Mouse (Mus musculus): ENCODE results near the gene Snrpb2.

The Snrpb2 gene

DNA sequence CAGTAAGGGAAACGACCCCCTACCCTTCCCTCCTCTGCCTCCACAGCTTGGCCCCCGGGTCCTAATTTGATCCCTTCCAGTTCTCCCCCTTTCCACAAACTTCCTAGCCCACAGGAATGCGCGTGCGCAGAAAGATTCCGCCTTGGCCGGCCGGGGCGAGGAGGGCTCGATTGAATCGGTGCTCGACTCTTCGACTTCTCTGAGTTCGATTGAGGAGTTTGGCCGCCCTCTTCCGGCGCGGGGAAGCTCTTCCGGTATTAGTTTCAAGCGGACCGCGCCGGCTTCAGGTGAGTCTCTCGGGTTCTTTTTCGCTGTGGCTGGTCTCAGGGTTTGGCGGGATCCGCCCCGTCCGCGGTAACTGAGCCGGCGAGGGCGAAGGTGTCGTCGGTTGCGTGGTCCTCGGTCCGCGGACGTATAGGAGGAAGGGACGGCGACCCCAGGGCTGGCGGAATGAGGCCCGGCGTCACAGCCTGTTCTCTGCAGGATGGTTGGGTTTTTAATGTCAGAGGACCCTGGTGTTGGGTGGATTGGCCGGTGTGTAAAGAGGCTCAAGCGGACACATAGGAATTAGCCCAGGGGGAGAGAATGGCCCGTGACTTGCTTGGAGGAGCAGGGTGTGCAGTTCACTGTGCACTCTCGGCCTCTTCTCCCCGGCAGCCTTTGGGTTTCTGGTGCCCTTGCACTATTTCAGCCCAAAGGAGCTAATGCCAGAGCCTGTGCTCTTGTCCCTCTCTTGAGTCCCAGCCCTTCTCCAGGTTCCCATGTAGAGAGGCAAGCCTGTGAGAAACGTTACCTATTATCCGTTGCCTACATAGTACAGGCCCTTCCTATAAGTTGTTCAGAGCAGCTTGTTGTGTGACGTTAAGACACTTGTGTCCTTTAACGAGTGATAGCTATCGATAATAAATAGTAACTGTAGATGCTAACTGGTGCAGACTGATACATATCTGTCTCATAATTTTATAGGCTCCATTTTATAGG is at the start of gene Snrpb2:
Gene Snrpb2 (plus strand): TSS at position 228 of the 981 bp plus-strand sequence.
- peak; percentile 93 for DNase-seq (ENCODE audit: low read depth, low spot score)

DNA sequence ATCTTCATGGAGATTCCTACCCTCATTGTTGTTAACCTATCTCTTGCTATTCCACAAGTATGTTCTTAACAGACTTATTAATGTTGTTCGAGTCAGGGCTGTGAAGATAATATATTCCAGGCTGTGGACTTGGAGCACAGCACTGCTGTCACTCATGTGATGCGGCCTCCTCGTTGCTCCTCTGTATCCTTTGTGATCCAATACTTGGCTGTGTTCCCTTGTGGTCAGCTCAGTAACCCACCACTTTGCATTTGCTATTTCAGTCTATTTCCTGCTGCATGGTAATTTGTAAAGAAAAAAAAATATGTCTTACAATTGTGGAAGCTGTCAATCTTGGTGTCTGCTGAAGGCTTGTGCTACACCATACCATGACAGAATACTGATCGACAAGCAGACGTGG is 49.8 kb upstream of the Snrpb2 start:
- no peak for DNase-seq (ENCODE audit: low read depth, low spot score)

DNA sequence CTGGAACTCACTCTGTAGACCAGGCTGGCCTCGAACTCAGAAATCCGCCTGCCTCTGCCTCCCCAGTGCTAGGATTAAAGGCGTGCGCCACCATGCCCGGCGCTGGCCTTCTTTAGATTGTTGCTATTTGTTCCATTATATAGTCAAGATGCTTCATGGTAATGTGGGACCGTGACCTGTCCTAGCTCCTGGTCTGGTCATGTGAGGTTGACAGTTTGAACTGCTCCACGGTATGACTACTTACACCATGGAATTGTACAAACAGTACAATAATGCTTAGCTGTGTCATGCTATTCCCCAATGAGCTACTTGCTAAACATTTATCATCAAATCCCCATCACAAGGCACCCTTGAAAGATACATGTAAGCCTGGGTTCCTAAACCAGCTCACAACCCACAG is 44.8 kb upstream of the Snrpb2 start:
- DNase-seq (ENCODE audit: low read depth, low spot score), result no peak

DNA sequence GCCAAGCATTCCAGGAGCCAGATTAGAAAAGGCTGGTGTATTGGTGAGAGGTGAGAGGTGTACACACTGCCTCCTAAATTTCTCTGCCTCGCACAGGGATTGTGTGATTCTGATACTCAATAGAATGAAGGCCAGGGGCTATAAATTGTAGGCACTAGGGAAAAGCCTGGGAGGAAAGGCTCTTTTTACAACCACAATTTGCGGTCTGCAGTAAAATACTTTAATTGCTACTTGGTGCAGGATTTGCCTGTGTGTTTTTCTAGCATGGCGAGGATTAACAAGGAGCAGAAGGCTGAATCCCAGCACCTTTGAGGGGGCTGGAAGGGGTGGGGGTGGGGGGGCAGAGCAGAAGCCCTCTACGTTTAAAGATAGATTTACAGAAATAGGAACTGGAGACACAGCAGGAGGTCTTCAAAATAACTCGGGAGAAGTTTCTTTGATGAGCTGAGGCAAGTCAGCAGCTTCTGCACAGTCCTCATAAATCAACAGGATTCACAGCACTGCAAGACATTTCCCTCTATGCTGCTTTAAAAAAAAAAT is 44.2 kb upstream of the Snrpb2 start:
- DNase-seq (ENCODE audit: low read depth, low spot score), result peak; percentile 71

DNA sequence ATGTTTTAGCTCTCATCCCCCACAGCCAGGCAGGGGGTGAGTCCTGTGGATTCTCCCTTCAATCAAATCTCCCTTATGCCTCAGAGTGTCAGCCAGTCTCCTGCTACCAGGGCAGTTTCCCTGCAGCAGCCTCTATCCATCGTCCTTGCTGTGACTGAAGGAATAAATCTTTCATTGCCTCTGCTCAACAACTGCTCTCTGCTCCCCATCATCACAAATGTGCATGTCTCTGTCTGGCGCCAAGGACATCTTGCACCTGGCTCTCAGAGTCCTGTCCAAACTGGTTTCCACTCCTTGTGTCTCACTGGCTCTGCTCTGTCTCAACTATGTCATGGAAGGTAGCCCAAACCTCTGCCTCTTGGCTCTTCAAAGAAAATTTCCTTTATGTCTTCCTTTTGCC is 43.1 kb upstream of the Snrpb2 start:
- no peak for DNase-seq (ENCODE audit: low read depth, low spot score)

DNA sequence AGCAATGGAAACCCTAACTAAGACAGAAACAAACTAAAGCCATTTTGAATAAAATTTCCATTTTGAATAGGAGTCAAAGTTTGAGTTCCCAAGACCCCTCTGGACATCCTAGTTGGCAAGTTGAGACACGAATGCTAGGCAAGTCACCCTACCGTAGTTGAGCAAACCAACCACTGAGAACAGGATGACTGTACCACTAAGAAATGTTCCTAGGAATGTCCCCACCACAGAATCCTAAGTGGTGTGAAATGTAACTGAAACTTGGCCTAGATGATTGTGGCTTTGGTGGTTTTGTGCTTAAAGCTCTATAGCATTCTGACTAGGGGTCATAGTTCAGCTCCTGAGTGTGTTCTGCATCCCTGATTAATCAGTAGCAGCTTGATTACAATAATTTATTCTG is 39.5 kb upstream of the Snrpb2 start:
- DNase-seq (ENCODE audit: low read depth, low spot score), result no peak

DNA sequence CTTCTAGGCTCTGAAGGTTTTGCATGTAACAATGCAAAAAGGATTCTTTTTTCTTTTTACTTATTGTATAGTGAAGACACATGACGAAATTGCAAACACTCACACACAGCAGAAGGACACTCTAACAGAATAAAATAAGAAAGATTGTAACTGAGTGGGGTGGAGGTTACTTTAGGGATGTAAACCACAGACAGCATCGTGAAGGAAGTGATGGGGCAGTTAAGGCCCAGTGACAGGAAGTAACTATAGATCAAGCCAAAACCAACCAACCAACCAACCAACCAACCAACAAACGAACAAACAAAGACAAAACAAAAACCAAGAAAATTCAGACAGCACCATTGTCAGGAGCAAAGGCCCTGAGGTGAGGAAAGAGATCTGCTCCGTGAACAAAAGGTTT is 38.6 kb upstream of the Snrpb2 start:
- no peak for DNase-seq (ENCODE audit: low read depth, low spot score)

DNA sequence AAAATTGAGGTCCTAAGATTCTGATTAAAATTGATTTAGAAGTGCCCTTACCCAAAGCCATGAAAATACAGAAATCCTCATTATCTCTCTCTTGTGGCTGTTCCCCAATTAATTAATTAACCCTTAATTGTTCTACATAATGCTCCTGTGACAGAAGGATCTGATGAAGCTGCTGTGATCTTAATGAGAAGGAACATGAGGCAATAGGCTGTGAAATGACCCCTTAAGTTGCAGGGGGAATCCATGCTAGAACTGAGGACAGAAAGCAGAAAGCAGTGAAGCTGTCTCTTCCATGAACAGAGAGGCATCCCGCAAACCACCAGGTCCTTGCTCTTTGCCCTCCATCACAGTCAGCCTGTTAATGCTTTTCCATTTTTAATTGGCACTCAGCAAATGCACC is 31.6 kb upstream of the Snrpb2 start:
- no peak for DNase-seq (ENCODE audit: low read depth, low spot score)

DNA sequence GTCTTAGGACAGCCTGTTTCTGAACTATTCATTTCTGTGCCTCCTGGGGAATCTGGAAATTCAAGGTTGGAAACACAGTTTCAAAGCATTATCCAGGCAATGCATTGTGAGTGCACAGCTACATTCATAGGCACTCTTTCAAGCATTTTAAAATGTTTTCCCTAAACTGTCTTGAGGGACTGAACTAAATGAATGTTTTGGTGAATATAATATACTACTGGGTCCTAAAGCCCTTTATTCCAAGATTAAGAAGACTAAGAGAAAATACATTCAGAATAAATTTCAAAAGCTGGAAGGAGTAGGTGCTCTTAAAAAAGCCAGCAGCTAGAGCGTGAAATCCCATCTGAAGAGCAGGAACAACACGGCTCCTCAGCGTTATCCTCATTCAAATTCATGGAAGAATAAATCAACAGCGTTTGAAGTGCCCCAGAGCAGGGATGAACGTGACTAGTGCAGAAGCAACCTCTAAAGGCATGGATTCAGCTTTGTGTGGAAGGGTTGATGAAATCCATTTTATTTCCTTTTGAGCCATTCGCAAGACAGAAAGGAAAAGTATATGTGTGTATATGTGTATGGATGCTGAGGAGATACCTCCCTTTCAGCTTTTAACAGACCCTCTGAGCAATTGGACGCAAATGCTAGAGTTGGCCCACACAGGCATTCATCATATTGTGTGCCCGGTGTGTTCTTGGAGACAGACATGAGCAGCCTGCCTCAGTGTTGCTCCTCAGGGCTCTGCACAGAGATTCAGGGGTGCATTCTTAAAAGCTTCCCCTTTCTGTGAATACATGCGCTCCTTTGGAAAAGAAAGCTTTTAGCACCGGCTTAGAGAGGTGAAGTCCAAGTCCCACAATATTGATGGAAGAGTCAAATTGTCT is 30.2 kb upstream of the Snrpb2 start:
- DNase-seq (ENCODE audit: low read depth, low spot score), result no peak

DNA sequence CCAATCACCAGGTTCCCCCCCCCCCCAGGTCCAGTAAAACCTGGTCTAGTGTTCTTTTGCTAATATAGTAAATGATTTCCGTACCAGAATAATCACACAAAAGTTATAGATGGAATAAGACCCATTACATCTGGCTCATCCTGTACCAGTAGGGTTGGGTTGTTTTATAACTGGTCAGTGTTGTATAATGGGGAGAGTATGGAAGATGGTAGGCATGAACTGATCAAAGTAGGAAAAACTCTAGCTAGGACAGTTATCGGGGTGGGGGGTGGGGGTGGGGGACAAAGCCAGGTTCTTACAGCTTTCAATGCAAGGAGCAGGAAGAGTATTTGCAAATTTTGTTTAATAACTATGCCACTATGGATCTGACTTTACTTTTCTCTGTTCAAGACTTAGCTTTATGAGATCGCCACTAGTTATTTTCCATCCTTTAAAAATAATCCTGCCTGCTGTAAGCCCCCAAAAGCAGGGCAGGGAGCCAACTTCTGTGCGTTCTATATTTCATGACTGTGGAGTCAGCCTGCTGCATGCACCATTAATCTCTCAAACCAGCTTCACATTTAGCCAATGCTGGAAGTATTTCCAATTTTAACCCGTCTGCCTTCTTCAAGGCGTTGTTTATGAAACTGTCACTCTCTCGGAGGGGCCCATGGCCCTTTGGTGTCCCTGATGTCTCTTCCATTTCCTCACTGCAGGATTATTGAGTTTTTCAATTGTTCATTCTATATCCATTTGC is 28.3 kb upstream of the Snrpb2 start:
- no peak for DNase-seq (ENCODE audit: low read depth, low spot score)

DNA sequence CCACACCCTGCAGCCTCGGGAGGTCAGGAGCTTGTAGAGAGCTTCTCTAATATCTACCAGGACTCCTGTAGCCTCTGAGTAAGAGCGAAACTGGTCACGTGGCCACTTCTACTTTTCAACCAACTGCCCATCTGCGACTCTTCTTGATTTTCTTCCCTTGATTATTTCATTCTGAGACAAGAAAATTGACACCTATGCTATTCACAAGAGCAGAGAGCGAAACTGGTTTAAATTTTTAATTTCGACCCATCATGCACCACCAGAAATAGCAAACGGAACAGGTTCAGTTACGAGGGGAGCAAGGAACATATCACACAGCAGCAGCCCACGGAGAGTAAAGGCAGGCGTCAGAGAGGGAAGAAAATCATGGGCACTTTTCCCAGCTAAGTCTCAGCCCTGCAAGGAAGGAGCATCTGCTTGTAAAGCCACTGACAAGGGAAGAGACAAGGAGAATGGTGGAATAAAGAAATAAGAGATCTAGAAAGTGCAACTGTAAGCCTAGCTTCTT is 27.7 kb upstream of the Snrpb2 start:
- DNase-seq (ENCODE audit: low read depth, low spot score), result no peak

DNA sequence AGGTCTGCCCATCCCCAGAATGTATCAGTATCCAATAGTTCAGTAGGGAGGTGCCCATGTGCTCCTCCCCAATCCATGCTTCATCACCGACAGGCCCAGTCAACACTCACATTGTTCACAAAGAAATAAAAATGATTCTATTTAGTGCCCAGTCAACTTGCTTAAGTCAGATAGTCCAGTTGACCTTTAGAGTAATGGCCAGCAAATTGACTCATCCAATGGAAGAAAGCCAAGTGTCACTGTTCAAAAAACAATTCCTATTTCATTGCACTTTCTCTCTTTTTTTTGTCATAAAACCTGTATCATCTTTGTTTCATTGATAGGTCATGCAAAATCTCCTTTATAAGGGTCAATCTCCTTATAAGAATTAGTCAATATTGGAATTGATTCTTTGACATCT is 21.2 kb upstream of the Snrpb2 start:
- no peak for DNase-seq (ENCODE audit: low read depth, low spot score)

DNA sequence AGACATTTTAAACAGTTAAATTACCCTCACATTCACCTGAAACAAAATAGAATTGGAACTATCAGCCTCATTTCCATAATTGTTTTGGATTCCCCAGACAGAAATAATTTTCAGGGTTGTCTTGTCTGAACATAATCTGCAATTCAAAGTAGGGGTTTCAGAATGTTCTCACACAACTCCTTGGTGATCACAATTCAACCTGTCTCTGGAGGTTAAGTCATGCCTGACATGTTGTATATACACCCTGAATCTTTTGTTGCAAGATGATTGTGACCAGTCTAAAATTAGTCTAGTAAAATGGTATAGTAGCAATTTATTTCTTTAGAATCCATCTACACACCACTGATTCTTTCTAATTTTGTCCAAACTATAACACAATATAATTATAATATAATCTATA is 7.6 kb upstream of the Snrpb2 start:
- DNase-seq (ENCODE audit: low read depth, low spot score), result no peak

DNA sequence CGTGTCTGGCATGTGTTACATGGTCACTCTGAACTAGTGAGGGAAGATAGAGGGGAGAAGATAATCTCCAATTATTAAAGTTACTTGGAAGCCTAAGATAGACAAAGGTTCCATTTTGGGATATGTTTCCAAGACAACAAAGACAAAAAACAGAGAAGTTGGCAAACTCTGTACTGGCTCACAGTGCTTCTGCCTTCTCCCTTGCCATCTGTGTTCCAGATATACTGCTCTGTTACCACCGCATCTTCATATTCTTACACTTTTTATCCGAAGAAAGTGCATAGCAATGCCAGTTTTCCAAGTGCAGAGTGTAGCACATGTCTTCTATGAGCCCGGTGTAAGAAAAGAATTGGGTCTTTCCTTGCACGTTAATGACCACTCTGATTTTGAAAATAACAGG is 6.1 kb upstream of the Snrpb2 start:
- DNase-seq (ENCODE audit: low read depth, low spot score), result no peak

DNA sequence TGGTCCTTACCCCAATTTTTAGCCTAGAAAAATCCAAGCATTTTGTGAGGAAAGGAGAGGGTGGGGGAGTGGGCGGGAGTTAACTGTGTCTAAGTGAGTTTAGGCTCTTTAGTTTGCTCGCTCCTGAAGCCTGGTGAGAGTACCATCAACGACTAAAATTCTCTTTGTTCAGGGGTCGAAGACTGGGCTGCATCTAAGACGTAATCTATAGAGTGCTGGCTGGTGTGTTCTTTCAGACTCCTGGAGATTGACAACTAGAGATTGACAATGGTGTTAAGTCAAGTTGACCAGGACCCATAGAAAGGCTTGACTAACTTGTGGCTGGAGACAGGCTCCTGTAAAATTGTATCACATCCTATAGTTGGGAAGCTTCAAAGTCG is 417 bp upstream of the Snrpb2 start:
- DNase-seq (ENCODE audit: low read depth, low spot score), result no peak

DNA sequence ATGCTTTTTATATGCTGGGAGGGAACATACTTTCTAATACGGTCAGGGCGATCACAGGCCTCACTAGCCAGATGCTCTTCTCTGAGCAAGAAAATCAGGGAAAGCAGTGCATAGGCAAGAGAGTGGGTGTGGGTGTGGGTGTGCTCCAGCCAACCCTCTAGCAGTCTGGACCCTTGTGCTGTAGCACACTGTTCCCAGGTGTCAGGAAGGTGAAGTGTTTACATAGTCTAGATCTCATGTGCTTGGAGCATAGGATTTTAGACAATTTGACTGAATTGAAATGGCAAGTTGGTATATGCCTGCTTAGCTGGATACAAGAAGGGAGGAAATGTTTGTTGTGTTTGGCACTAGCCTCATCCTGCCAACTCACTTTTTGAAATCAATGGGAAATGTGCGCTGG is 3.1 kb downstream of the Snrpb2 start:
- no peak for DNase-seq (ENCODE audit: low read depth, low spot score)

DNA sequence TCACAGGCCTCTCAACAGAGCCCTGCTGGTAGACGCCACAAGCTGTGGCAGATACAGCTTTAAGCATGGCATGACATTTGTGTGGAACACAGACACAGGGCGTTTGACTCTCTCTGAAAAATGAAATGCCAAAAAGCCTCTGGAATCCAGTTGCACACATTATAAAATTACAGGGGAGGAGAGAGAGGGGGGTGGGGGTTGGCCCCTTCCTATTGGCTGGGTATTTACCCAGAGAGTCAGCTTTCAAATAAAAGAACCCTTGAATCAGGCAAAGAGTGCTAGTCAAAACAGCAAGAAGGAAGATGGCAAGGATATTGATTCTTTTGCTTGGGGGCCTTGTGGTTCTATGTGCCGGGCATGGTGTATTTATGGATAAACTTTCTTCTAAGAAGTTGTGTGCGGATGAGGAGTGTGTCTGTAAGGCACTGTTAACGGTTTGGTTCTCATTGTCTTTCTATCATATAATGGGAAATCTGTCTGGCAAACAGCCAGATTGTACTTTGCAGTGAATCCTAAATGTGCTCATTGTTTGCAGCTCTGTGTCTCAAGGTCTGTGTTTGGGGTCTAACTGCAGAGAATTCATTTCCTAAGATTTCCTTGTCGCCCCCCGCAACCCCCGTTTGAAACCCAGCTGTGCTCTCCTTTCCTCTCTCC is 15.5 kb downstream of the Snrpb2 start, which contains the start of gene Otor:
Gene Otor (plus strand): TSS at position 276 of the 654 bp plus-strand sequence.
- DNase-seq (ENCODE audit: low read depth, low spot score), result peak; percentile 23

DNA sequence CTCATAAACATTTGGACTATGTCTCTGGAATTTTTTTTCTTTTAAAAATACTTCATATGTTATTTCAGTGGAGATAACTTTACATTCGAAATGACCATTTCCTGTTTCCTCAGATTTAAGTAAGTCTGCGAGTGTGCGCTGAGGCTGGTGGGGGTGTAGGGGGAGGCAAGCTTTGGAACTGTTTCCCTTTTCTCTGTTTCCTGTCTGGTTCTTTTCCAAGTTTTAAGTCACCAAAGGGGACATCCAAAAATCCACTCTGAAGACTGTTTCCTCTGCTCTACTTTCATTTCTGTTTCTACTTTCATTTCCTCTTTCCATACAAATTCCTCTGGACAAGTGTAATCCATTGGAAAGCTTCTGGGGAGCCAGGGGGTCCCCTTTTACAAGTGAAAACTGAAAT is 18.9 kb downstream of the Snrpb2 start:
- DNase-seq (ENCODE audit: low read depth, low spot score), result no peak

DNA sequence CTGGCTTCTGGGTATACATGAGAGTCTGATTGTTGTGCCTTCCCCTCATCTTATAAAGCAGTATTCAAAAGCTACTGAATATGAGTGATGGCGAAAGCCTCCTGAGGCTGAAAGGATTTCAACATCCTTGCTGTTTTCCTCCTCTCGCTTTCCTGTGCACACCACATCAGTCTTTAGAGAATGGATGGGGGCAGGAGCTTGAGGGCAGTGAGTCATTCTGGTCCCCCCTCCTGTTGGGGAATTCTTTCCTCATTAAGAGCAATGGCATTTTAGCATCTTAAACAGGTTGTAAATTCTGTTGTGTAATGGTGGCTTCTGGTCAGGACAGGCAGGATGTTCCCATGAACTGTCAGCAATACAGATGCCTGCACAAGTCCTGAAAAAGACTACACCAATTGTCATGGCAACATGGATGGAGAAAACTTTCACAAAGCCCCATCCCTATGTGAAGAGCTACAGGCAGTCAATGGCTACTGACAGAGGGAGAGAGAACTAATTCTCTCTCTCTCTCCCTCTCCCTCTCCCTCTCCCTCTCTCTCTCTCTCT is 22.1 kb downstream of the Snrpb2 start:
- DNase-seq (ENCODE audit: low read depth, low spot score), result no peak

DNA sequence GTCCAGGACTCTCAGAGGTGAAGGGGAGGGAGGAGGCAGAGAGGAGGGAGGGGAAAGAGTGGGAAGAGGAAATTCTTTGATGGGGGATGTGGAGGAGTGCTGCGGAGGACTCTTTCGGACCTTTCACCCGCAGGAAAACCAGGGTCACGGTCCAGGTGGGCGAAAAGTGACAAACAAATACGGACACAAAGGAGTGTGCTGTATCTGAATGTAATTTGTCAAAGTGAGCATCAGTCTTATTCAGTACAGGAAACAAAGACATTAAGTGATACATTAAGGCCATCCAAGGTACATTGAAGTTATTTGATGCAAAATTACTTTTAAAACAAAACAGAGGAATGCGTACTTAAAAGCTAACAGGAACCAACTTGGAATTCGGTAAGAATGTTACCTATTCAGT is 27.0 kb downstream of the Snrpb2 start:
- DNase-seq (ENCODE audit: low read depth, low spot score), result no peak

DNA sequence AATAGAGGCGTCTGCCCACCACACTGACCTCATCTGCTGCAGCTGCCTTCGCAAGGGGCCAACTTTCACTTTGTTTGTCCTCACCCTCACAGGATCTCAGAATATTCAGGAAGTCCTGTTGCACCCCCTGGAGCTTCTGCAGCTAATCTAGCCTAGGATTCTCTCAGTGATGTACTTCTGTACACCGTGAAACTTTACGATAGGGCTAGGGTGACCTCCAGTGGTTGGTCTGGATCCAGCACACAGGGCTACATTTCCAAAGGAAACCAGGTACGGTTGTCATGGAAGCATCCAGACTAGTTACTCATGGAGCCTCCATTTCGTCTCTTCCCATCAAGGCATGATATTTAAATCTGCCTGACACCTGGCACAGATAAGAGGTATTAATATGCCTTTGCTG is 30.9 kb downstream of the Snrpb2 start:
- DNase-seq (ENCODE audit: low read depth, low spot score), result peak; percentile 65

All from forelimb bud, embryonic 11.5 days (tissue).